Mouse (Mus musculus) ES-Bruce4 (cell line): ENCODE data around the gene Hoxb1. TPM values are rescaled to one million over a fixed set of nuclear protein-coding genes. Genes with fewer than 3 reads are reported as not detected.
A peak's percentile ranks its signal among the peaks of the same experiment; 100 is the strongest.

Source experiments
- H3K27ac ChIP-seq: 2 replicates; pipeline ENCODE4 v1.5.1; 2012; ENCODE audit warnings: low read length, inconsistent platforms; ENCODE audit not compliant: insufficient read depth
- H3K27me3 ChIP-seq: 2 replicates; pipeline ENCODE4 v1.6.1; 2012; ENCODE audit warnings: mild to moderate bottlenecking, low read length, inconsistent platforms; ENCODE audit not compliant: control insufficient read depth, poor library complexity, insufficient read depth, severe bottlenecking
- H3K36me3 ChIP-seq: 2 replicates; pipeline ENCODE4 v1.6.1; 2012; ENCODE audit warnings: inconsistent platforms, mild to moderate bottlenecking, low read length, moderate library complexity; ENCODE audit not compliant: control insufficient read depth, poor library complexity, insufficient read depth, severe bottlenecking
- H3K4me1 ChIP-seq: one replicate; pipeline ENCODE4 v1.8.1; 2011; ENCODE audit warnings: low read length; ENCODE audit not compliant: control insufficient read depth, insufficient read depth
- H3K4me3 ChIP-seq: 2 replicates; pipeline ENCODE4 v1.5.1; 2011; ENCODE audit warnings: low read depth, mild to moderate bottlenecking, low read length
- H3K9ac ChIP-seq: 2 replicates; pipeline ENCODE4 v1.6.1; 2012; ENCODE audit warnings: low read depth, mild to moderate bottlenecking, inconsistent platforms; ENCODE audit not compliant: poor library complexity, severe bottlenecking
- H3K9me3 ChIP-seq: replicated peaks from 2 replicates; pipeline ENCODE4 v1.6.1; 2012; ENCODE audit warnings: mild to moderate bottlenecking, low read length, inconsistent platforms; ENCODE audit not compliant: control insufficient read depth, poor library complexity, insufficient read depth, severe bottlenecking
- CTCF ChIP-seq: IDR thresholded peaks from one replicate; pipeline ENCODE4 v1.8.1; 2011; ENCODE audit warnings: low read depth, low read length
- EP300 ChIP-seq: IDR thresholded peaks from 2 replicates; pipeline ENCODE4 v1.6.1; 2011; ENCODE audit warnings: low read depth, low read length; ENCODE audit not compliant: insufficient read depth
- POLR2A ChIP-seq: IDR thresholded peaks from one replicate; pipeline ENCODE4 v1.8.1; 2011; ENCODE audit warnings: low read length; ENCODE audit not compliant: insufficient read depth
- polyA plus RNA-seq: library from polyadenylated mRNA; stranded (reverse); fragments of >200 nt; gene quantifications from 2 replicates; pipeline ENCODE4 v1.2.4, GENCODE M21; 2011; ENCODE audit warnings: low read depth; ENCODE audit not compliant: missing spikeins, insufficient read depth, insufficient read length

The Hoxb1 gene
- polyA plus RNA-seq, 1 experiment, result not detected

DNA sequence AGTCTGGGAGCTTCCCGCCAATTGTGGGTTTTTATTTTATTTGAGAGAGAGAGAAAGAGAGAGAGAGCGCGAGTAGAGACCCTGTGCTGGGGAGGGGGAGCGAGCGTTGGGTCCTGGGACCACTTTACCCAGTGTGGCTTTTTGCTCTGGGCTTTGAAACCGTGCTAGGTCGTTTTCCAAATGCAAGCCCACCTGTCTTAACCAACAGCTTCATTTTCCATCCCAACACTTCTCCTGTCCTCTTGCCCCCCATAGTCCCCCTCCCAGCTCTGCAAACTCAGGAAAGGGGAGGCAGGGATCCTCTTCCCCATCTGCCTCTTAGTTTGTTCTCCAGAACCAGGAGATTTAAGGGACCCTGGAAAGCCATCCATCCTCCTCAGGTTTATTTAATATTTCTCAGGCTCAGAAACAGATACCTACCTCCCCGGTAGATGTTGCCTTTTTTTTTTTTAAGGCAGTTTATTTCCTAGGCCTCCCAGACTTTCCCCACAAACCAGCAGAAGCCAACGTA, 10.7 kb upstream of the Hoxb1 start:
- H3K27ac ChIP-seq, result no peak overlapping the region

GRCm38 (mm10) chr11:96363807-96364206, 1.7 kb upstream of the Hoxb1 start:
- Histone ChIP-seq H3K4me3 (no peak overlapping the region), H3K27ac (no peak overlapping the region), H3K9ac (no peak overlapping the region), H3K27me3 (peaks cover 33% of the 10 kb centered on the region), H3K36me3 (no peaks in the 10 kb centered on the region), H3K9me3 (no peaks in the 10 kb centered on the region), H3K4me1 (peaks cover 2% of the 10 kb centered on the region)
- no peak for TF ChIP-seq CTCF
- no peak for TF ChIP-seq EP300
- TF ChIP-seq POLR2A, result no peak

More for the DNA sequence above, 10.7 kb upstream of the Hoxb1 start:
- no peak for TF ChIP-seq CTCF
- no peak for TF ChIP-seq EP300
- TF ChIP-seq POLR2A, result no peak
- H3K4me3 ChIP-seq, result peak overlapping the region; percentile 36
- H3K9ac ChIP-seq, result no peak overlapping the region; the same call in 1 of the 2 replicates
- no peaks in the 10 kb centered on the region for H3K9me3 ChIP-seq
- H3K27me3 ChIP-seq, result peaks cover 48% of the 10 kb centered on the region
- H3K36me3 ChIP-seq, result no peaks in the 10 kb centered on the region
- peaks cover 2% of the 10 kb centered on the region for H3K4me1 ChIP-seq

GRCm38 (mm10) chr11:96366092-96367041, 815 bp downstream of the Hoxb1 start:
- Histone ChIP-seq H3K27ac (no peak overlapping the region), H3K36me3 (no peaks in the 10 kb centered on the region), H3K9ac (no peak overlapping the region), H3K4me3 (no peak overlapping the region), H3K4me1 (peaks cover 2% of the 10 kb centered on the region), H3K27me3 (peaks cover 39% of the 10 kb centered on the region), H3K9me3 (no peaks in the 10 kb centered on the region)
- no peak for TF ChIP-seq POLR2A

DNA sequence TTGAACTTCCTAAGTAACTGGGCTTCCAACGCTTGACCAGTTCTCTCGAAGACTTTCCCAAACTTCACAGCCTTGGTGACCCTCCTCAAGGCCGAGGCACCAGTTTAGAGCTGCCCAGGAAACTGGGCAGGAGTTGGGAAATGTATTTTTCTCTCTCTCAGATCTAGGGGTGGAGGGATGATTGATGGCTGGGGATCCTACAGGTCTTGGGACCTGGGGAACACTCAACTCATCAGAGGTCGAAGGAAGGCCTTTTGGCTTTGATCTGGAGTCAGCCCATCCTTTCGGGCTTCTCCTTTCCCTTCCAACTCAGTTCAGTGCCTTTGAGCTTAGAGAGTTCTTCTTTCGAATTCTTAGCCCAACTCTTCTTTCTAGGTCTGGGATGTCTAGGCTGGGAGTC, 1.6 kb downstream of the Hoxb1 start:
- Histone ChIP-seq H3K36me3 (no peaks in the 10 kb centered on the region), H3K27ac (no peak overlapping the region), H3K4me3 (no peak overlapping the region), H3K4me1 (peaks cover 2% of the 10 kb centered on the region), H3K9ac (no peak overlapping the region), H3K9me3 (no peaks in the 10 kb centered on the region), H3K27me3 (peaks cover 39% of the 10 kb centered on the region)
- TF ChIP-seq CTCF (no peak), POLR2A (no peak), EP300 (no peak)

DNA sequence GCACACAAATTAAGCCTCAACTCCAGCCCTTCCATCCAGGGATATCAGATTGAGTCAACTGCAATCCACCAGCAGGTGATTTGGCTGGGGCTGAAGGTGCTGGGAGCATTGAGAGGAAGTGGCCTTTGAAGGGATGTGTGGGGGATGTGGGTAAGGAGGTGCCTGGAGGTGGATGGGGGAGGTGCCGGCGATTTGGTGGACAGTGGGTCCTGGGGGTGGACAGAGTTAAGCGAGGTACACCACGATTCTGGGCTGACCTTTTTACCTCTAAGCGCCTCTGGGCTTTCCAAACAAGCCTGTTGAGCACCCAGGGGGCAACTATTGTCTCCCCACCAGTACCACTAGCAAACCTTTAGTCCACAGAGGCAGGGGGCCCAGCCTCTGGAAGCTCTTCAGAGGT, 3.1 kb downstream of the Hoxb1 start:
- no peak overlapping the region for H3K4me3 ChIP-seq
- no peak overlapping the region for H3K9ac ChIP-seq
- H3K36me3 ChIP-seq, result no peaks in the 10 kb centered on the region
- TF ChIP-seq POLR2A (no peak), CTCF (no peak), EP300 (no peak)
- H3K27me3 ChIP-seq, result peaks cover 39% of the 10 kb centered on the region
- H3K9me3 ChIP-seq, result no peaks in the 10 kb centered on the region
- peaks cover 2% of the 10 kb centered on the region for H3K4me1 ChIP-seq
- H3K27ac ChIP-seq, result no peak overlapping the region

GRCm38 (mm10) chr11:96369140-96369539, 3.6 kb downstream of the Hoxb1 start:
- Histone ChIP-seq H3K36me3 (no peaks in the 10 kb centered on the region), H3K9ac (no peak overlapping the region), H3K4me3 (no peak overlapping the region), H3K27ac (no peak overlapping the region), H3K27me3 (peaks cover 43% of the 10 kb centered on the region), H3K4me1 (no peaks in the 10 kb centered on the region), H3K9me3 (no peaks in the 10 kb centered on the region)
- no peak for TF ChIP-seq POLR2A
- TF ChIP-seq CTCF, result no peak
- no peak for TF ChIP-seq EP300
